ENCODE assay signal across 24 mouse cellular contexts in the genomic region with DNA sequence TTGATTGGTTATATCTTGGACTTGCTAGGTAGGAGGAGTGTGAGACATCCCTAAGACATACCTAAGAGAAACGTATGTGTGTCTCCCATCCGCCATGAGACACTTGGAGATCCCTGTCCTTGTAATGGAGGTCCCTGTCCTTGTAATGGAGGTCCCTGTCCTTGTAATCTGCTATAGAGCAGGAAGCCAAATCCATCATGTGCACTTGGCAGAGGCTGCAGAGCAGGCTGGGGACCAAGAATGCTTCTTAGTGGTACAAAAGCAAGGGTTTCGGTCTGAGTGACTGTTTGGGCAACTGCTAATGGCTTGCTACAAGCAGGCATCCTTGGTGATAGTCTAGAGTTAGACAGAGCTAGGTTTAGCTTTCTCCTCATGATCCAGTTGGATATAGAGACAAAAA. TPM values are rescaled to one million over a fixed set of nuclear protein-coding genes. Genes with fewer than 3 reads are reported as not detected.
A peak's percentile ranks its signal among the peaks of the same experiment; 100 is the strongest.
DNase-seq lines count a peak whose midpoint lies in the region; ATAC-seq and TF ChIP-seq lines count a peak whose summit lies in the region.
"Had no signal": no experiment of that assay in that cellular context is flagged by ENCODE, and none has a peak within 500 bp of the region (broad histone marks: within the 10 kb centered on the region; RNA-seq: fewer than 3 reads in every experiment).

No protein-coding gene starts in this region.

- H3K9ac ChIP-seq in midbrain, embryonic 11.5 days (ENCODE audit: low read length) = no peak overlapping the region
- H3K9ac ChIP-seq in midbrain, embryonic 14.5 days (replicated peaks; ENCODE audit: low read length) = no peak overlapping the region
- no peak overlapping the region for H3K9ac ChIP-seq in forebrain, postnatal 0 days
- H3K9ac ChIP-seq: hindbrain, embryonic 13.5 days; liver, embryonic 15.5 days; lung, embryonic 15.5 days had no signal

- no peak for ATAC-seq in midbrain, embryonic 11.5 days (ENCODE audit: low FRiP score)
- ATAC-seq in midbrain, embryonic 14.5 days (ENCODE audit: low FRiP score, low TSS enrichment) = no peak
- no peak for ATAC-seq in forebrain, postnatal 0 days
- ATAC-seq: activated CD4-positive, CD25-positive, alpha-beta regulatory T cell, adult 4 months; forebrain, embryonic 14.5 days had no signal

- intact Hi-C loops in heart, postnatal 25 days (cut with DNase I) = no loop called here

- no peaks in the 10 kb centered on the region for H3K27me3 ChIP-seq in midbrain, embryonic 11.5 days (ENCODE audit: control insufficient read depth, insufficient read depth, low read length)
- H3K27me3 ChIP-seq in midbrain, embryonic 14.5 days (ENCODE audit: control insufficient read depth, insufficient read depth, low read length) = no peaks in the 10 kb centered on the region
- no peaks in the 10 kb centered on the region for H3K27me3 ChIP-seq in forebrain, postnatal 0 days (ENCODE audit: insufficient read depth, low read length)
- H3K27me3 ChIP-seq: hindbrain, embryonic 13.5 days; liver, embryonic 15.5 days; lung, embryonic 15.5 days had no signal

- DNase-seq in adrenal gland, adult (ENCODE audit: inconsistent age in 2 of 2, low spot score in 1 of 2) = peak; percentile 64 to 80
- DNase-seq in adrenal gland, adult 18-20 months (ENCODE audit: low spot score in 2 of 2) = no peak
- DNase-seq in heart, adult 11 months = peak; percentile 92
- no peak for DNase-seq in heart, postnatal 25 days (ENCODE audit: low spot score)
- DNase-seq in midbrain, embryonic 11.5 days (ENCODE audit: low spot score, missing footprints) = peak; percentile 35
- DNase-seq in midbrain, embryonic 14.5 days = no peak
- no peak for DNase-seq in right cerebral cortex, postnatal 10 days (ENCODE audit: low spot score in 2 of 2)
- DNase-seq in forebrain, postnatal 0 days = no peak
- DNase-seq: cerebellum, postnatal 36 days; gastrocnemius, postnatal 14 days; kidney, adult 18-20 months; kidney, postnatal 4 days; liver; lung, postnatal 4 days; right cerebral cortex, postnatal 25 days; spleen, adult 18-20 months had no signal

- WGBS in midbrain, embryonic 11.5 days = 84% methylated on average over 3 of the region's 3 CpGs
- WGBS in midbrain, embryonic 14.5 days = 89% methylated on average over 3 of the region's 3 CpGs
- 88% methylated on average over 3 of the region's 3 CpGs for whole genome bisulfite sequencing in forebrain, postnatal 0 days

- H3K4me1 ChIP-seq in midbrain, embryonic 11.5 days (ENCODE audit: control insufficient read depth, insufficient read depth, low read length) = peaks cover 28% of the 10 kb centered on the region
- peaks cover 34% of the 10 kb centered on the region for H3K4me1 ChIP-seq in midbrain, embryonic 14.5 days (ENCODE audit: control insufficient read depth, insufficient read depth, low read length)
- peaks cover 12% of the 10 kb centered on the region for H3K4me1 ChIP-seq in forebrain, postnatal 0 days (ENCODE audit: insufficient read depth)

- TF ChIP-seq CTCF in forebrain, postnatal 0 days (IDR thresholded peaks at IDR 0.05; ENCODE audit: low read depth) = no peak

- no peak overlapping the region for H3K4me3 ChIP-seq in midbrain, embryonic 11.5 days (ENCODE audit: low read depth, low read length)
- no peak overlapping the region for H3K4me3 ChIP-seq in midbrain, embryonic 14.5 days (replicated peaks; ENCODE audit: low read depth, low read length)
- H3K4me3 ChIP-seq in forebrain, postnatal 0 days (ENCODE audit: low read depth, low read length) = no peak overlapping the region
- H3K4me3 ChIP-seq: heart, adult 2 months; hindbrain, embryonic 13.5 days; left cerebral cortex, adult 2 months; limb, embryonic 10.5 days; liver, embryonic 15.5 days; lung, embryonic 15.5 days had no signal

- H3K36me3 ChIP-seq in midbrain, embryonic 11.5 days (ENCODE audit: control insufficient read depth, insufficient read depth, low read length) = no peaks in the 10 kb centered on the region
- H3K36me3 ChIP-seq in midbrain, embryonic 14.5 days (ENCODE audit: control insufficient read depth, insufficient read depth, low read length) = 0 out of 2 replicates have a peak, but pooled peaks cover 8% of the 10 kb centered on the region
- H3K36me3 ChIP-seq in forebrain, postnatal 0 days (ENCODE audit: insufficient read depth) = peaks cover 12% of the 10 kb centered on the region
- H3K36me3 ChIP-seq: lung, embryonic 15.5 days had no signal

- no peaks in the 10 kb centered on the region for H3K9me3 ChIP-seq in midbrain, embryonic 11.5 days (ENCODE audit: control insufficient read depth, low read length)
- H3K9me3 ChIP-seq in midbrain, embryonic 14.5 days (ENCODE audit: control insufficient read depth, low read length) = no peaks in the 10 kb centered on the region
- H3K9me3 ChIP-seq in forebrain, postnatal 0 days (ENCODE audit: low read length) = no peaks in the 10 kb centered on the region
- H3K9me3 ChIP-seq: hindbrain, embryonic 13.5 days; limb, embryonic 10.5 days; liver, embryonic 15.5 days; lung, embryonic 15.5 days had no signal

- H3K27ac ChIP-seq in midbrain, embryonic 11.5 days (ENCODE audit: low read depth, low read length) = no peak overlapping the region
- H3K27ac ChIP-seq in midbrain, embryonic 14.5 days (replicated peaks; ENCODE audit: low read depth, low read length) = no peak overlapping the region
- no peak overlapping the region for H3K27ac ChIP-seq in forebrain, postnatal 0 days (ENCODE audit: low read depth, low read length)
- H3K27ac ChIP-seq: heart, adult 2 months; hindbrain, embryonic 13.5 days; left cerebral cortex, adult 2 months; limb, embryonic 10.5 days; liver, embryonic 15.5 days; lung, embryonic 15.5 days had no signal

- H3K4me2 ChIP-seq in midbrain, embryonic 11.5 days = no peak overlapping the region
- no peak overlapping the region for H3K4me2 ChIP-seq in midbrain, embryonic 14.5 days (ENCODE audit: low read length)
- H3K4me2 ChIP-seq in forebrain, postnatal 0 days (ENCODE audit: low read depth) = no peak overlapping the region
- H3K4me2 ChIP-seq: hindbrain, embryonic 13.5 days; liver, embryonic 15.5 days; lung, embryonic 15.5 days had no signal

RNA-seq across cellular contexts. Expression of a gene that starts 55.3 kb away (rescaled TPM):
- total RNA-seq in adrenal gland, adult 18-20 months (2021) = 10 to 100 TPM in 1 of 2 experiments, 1 to 10 TPM in 1; 7.4 to 15.9 TPM
- total RNA-seq in heart, postnatal 25 days (2021) = 10 to 100 TPM; 30.1 to 31.3 TPM
- polyA plus RNA-seq in midbrain, embryonic 11.5 days (2014; fragmentation: Nextera tagmentation; extraction: Ambion mirVana) = 9.8 and 11.3 TPM in 2 replicates
- polyA plus RNA-seq in midbrain, embryonic 14.5 days (2014; fragmentation: Nextera tagmentation; extraction: Ambion mirVana) = 15.0 and 17.6 TPM in 2 replicates
- 16.8 and 19.5 TPM in 2 replicates for total RNA-seq in forebrain, postnatal 0 days (2014; rRNA removed)
- 15.9 and 16.0 TPM in 2 replicates for polyA plus RNA-seq in forebrain, postnatal 0 days (2015; fragmentation: Nextera tagmentation; extraction: Ambion mirVana)

Comparison
In these comparisons a context has a peak if more than half of its experiments do, and no peak if none do; other contexts are left out.
1. DNase-seq: peak in adrenal gland, adult (2 of 2), heart, adult 11 months (single experiment) and midbrain, embryonic 11.5 days (single experiment); none in adrenal gland, adult 18-20 months (0 of 2), heart, postnatal 25 days (single experiment), midbrain, embryonic 14.5 days (single experiment), right cerebral cortex, postnatal 10 days (0 of 2) and forebrain, postnatal 0 days (single experiment).